Mouse (Mus musculus) embryonic fibroblast, embryonic 13.5 days (primary cell): Measurements from ENCODE around the gene Slc35b2. TPM values are rescaled to one million over a fixed set of nuclear protein-coding genes. Genes with fewer than 3 reads are reported as not detected.
A peak's percentile ranks its signal among the peaks of the same experiment; 100 is the strongest.

ENCODE experiments used
- H3K27ac ChIP-seq: 2 replicates; pipeline ENCODE4 v1.5.1; 2012; ENCODE audit warnings: low read length, control low read depth, inconsistent platforms; ENCODE audit not compliant: insufficient read depth
- H3K4me1 ChIP-seq: 2 replicates; pipeline ENCODE4 v1.6.1; 2011; ENCODE audit warnings: low read length; ENCODE audit not compliant: control insufficient read depth, insufficient read depth
- H3K4me3 ChIP-seq: 2 replicates; pipeline ENCODE4 v1.5.1; 2011; ENCODE audit warnings: mild to moderate bottlenecking, control low read depth, low read length; ENCODE audit not compliant: insufficient read depth
- CTCF ChIP-seq: IDR thresholded peaks from 2 replicates; pipeline ENCODE4 v1.5.1; 2011; ENCODE audit warnings: mild to moderate bottlenecking, control low read depth, low read length, moderate library complexity, borderline replicate concordance; ENCODE audit not compliant: insufficient read depth
- POLR2A ChIP-seq: IDR thresholded peaks from 2 replicates; pipeline ENCODE4 v1.6.1; 2011; ENCODE audit warnings: low read depth, mild to moderate bottlenecking, control low read depth, low read length, moderate library complexity
- polyA plus RNA-seq: library from polyadenylated mRNA; stranded (reverse); fragments of >200 nt; gene quantifications from 2 replicates; pipeline ENCODE4 v1.2.4, GENCODE M21; 2011; ENCODE audit warnings: low read depth; ENCODE audit not compliant: missing spikeins, insufficient read length

Gene Slc35b2
- polyA plus RNA-seq, 1 experiment: 65.3 TPM

DNA sequence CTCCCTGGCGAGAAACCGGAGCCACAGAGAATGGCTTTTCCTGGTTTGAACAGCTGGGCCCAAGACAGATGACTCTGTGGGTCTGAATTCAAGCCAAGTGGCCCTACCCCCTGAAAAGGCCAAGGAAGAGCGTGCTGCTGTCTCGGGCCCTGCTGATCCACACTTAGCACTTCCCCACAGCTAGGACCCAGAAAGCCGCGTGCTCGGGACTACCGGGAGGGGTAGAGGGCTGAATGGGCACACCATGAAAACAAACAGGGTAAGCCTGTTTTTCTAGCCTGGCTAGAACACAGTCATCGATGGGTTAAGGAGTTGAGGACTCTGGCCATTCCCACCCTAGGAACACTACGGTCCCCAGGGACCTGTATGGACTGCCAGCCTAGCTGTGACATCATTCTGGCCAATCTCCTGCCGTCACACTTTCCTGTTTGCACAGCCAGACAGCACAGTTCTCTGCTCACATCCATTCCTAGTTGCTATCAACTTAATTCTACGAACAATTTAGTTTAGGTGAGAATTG lies 17.3 kb downstream of the Slc35b2 start:
- Histone ChIP-seq H3K4me3 (no peak overlapping the region), H3K27ac (no peak overlapping the region), H3K4me1 (peaks cover 5% of the 10 kb centered on the region)
- TF ChIP-seq CTCF (no peak), POLR2A (no peak)

DNA sequence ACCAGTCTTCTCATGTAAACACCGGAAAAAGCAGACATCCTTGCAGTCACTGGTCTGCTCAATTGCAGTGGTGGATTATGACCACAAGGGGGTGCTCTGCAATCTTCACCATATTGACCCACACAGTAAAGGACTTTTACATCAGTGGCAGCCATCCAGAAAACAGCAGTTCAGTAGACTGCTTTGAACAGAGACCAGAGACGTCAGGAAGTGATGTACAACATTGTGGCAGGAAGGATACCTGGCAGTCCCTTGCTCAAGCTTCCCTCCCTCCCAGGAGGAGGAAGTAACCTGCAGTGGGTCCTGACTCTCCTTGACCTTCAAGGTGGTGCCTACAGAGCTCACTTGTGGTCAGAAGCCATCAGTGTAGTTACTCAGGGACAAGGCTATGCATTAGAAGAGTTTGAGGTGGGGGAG lies 17.9 kb downstream of the Slc35b2 start:
- no peak overlapping the region for H3K27ac ChIP-seq
- TF ChIP-seq CTCF: peak; percentile 30; the same call in 1 of the 2 replicates
- no peak for TF ChIP-seq POLR2A
- peaks cover 5% of the 10 kb centered on the region for H3K4me1 ChIP-seq
- H3K4me3 ChIP-seq: no peak overlapping the region

DNA sequence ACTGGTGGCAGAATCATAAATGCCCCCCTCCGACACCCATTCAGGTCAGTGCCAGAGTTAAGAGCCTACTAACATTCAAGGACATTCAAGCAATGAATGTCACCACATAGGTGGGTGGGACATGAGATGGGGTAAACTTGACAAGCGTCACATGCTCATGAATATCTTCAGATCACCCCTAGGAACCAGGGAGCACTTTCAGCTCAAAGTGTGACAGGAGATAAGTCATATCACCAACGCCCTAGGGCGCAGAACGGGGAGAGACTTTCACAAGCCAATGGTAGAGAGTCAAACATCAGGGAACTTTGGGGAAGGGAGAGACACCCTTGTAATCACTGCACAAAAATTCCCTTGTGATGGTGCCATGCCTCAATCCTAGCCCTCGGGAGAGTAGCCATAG lies 18.5 kb downstream of the Slc35b2 start:
- H3K4me1 ChIP-seq: peaks cover 5% of the 10 kb centered on the region
- no peak overlapping the region for H3K4me3 ChIP-seq
- H3K27ac ChIP-seq: no peak overlapping the region
- TF ChIP-seq POLR2A: no peak
- TF ChIP-seq CTCF: no peak

DNA sequence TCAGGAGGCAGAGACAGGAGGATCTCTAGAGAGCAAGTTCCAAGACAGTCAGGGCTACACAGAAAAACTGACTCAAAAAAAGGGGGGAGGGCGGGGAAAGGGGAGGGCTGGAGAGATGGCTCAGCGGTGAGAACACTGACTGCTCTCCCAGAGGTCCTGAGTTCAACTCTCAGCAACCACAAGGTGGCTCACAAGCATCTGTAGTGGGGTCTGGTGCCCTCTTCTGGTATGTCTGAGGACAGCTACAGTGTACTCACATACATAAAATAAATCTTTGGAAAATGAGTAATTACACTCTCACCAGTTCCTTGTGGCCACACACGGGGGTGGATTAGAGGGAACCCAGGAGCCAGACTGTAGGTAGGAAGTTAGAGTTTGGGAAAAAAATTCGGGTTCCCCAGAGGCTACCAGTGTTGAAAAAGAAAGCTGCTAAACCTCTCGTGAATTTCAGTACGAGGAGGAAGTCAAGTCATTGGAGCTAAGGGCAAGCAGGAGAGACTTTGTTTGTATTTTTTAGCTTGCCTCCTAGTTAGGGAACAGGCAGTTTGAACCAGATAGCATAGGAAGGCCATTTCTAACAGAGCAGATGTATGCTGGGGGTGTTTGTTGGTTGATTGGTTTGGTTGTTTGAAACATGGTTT lies 19.2 kb downstream of the Slc35b2 start:
- peaks cover 5% of the 10 kb centered on the region for H3K4me1 ChIP-seq
- H3K27ac ChIP-seq: no peak overlapping the region
- 0 out of 2 replicates have a peak, but pooled peaks have one; percentile 11 for TF ChIP-seq CTCF
- no peak for TF ChIP-seq POLR2A
- no peak overlapping the region for H3K4me3 ChIP-seq

DNA sequence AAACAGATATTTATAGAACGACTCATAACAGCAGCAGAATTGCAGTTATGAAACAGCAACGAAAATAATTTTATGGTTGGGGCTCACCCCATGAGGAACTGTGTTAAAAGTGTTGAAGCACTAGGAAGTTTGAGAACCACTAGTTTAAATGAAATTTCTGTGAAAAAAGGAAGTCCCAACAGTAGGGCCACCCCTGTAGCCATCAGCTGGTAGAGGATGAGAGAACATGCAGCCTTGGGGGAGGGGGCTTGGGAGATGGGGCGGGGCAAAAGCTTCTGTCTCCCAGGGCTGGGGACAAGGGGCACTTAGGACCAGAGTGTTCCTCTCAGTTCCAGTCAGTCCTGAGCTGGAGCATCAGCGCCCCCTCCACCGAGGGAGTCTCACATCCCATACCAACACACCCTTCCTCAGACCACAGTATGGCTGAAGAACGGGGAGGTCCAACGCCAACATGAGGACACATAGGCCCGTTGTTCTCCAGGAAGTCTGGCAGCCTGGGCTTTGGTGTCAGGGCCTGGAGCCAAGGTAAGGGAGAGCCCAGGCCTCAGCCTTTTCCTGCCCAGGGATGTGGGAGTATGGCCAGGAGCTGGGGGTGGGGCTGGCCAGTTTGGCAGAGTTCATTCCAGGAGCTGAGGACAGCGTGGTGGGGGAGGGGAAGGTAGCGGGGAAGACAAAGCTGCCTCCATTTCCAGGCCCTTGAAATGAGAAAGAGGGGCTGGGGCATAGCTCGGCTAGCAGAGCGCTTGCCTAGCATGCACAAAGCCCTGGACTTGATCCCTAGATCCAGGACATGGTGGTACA lies 20.6 kb downstream of the Slc35b2 start:
- H3K27ac ChIP-seq: peak overlapping the region; percentile 55
- H3K4me1 ChIP-seq: peaks cover 5% of the 10 kb centered on the region
- H3K4me3 ChIP-seq: no peak overlapping the region
- TF ChIP-seq CTCF: no peak
- no peak for TF ChIP-seq POLR2A

DNA sequence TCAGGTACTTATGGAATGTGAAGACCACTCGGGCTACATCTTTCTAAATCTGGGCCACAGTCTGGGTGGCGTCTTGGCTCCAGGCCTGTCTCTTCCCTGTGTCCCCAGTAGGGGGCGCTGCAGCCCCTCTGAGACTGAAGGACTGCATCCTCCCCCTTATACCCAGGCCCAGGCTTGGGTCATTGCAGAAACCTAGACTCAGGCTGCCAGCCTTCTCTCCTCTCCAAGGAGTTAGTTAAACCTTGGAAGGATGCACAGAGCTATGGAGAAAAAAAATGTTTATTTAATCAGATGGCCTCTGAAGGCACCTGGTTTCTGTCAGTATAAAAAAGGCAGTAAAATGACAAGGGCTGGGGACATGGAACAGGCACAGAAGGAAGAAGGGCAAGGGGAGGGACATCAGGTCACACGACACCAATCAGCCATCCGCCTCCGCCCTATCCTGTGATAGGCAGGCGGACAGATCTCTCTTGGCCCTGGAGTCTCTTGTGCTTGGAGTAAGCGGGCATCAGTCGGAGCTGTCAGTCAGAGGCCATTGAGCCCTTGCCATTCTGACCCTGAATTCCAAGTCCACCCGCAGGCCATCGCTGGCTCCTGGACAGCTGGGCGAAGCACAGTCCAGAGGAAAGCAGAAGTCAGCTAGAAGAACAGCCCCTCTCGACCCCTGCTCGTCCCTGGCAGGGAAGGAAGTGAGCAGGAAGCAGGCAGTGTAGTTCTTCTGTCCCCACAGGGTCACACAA lies 21.4 kb downstream of the Slc35b2 start:
- H3K4me1 ChIP-seq: peaks cover 5% of the 10 kb centered on the region
- H3K27ac ChIP-seq: peak overlapping the region; percentile 55
- TF ChIP-seq POLR2A: no peak
- peak; percentile 56 for TF ChIP-seq CTCF
- H3K4me3 ChIP-seq: no peak overlapping the region

DNA sequence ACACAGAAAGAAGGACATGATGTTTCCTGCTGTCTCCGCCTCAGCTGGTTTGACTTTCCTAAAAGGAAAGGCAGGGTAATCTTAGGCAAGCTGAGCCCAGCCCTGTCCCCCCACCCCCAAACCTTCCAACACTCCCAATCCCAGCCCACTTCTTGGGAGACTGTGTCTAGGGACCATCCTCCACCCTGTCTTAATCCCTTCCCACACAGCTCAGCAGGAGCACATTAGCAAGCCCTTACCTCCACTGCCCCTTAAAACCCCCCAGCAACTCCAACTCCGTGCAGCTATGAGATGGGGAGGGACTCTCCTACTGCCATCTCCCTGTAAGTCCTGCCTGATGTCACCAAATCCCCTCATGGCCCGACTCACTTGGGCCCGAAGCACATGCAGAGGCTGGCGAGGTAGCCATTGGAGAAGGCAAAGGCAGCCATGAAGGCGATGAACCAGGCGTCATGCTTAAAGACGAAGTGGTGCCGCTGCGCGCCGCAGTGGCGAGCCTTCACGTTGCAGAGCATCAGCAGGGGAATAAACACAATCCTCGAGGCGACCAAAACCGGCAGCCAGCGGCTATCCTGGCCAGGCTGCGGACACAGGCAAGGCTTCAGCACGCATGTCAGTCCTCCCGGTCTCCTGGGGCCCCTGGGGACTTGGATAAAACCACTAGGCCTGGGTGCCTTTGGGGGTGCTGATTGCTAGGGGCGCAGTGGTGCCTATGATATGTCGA lies 22.2 kb downstream of the Slc35b2 start:
- TF ChIP-seq POLR2A (no peak), CTCF (no peak)
- Histone ChIP-seq H3K27ac (no peak overlapping the region), H3K4me1 (peaks cover 5% of the 10 kb centered on the region), H3K4me3 (no peak overlapping the region)

DNA sequence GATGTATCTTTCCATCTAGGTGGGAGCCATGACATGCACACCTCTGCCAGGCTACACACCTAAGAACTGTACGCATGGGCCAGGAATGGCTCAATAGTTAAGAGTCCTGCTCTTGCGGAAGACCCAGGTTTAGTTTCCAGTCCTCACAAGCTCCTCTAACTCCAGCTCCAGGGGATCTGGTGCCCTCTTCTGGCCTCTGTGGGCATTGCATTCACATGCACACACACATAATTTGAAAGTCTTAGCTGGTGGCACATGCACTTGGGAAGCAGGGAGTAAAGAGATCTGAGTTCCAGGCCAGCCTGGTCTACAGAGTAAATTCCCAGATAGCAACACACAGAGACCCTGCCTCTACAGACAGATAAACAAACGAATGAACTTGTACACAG lies 22.8 kb downstream of the Slc35b2 start:
- TF ChIP-seq POLR2A (no peak), CTCF (no peak)
- H3K4me1 ChIP-seq: peaks cover 5% of the 10 kb centered on the region
- H3K27ac ChIP-seq: no peak overlapping the region
- no peak overlapping the region for H3K4me3 ChIP-seq

DNA sequence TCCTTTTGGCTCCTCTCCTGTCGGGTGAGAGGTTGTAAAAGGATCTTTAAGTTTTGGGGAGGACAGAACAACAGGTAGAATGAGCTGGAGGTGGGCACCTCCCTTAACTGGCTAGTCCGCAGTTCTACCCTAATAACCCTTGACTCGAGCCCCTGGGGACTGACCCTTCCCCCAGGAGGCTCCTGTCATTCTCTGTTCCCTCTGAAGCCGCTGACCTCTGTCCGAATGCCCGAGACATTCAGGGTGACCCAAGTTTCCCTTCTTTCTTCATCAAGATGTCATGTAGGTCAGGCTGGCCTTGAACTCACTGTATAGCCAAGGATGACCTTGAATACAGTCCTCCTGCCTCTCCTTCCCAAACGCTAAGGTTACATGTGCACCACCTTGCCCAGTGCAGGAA lies 24.7 kb downstream of the Slc35b2 start:
- Histone ChIP-seq H3K4me1 (peaks cover 5% of the 10 kb centered on the region), H3K4me3 (no peak overlapping the region), H3K27ac (no peak overlapping the region)
- TF ChIP-seq POLR2A (no peak), CTCF (no peak)
